Mouse (Mus musculus): ENCODE data around the gene Cntd1.

- TF ChIP-seq POLR2A (IDR thresholded peaks at IDR 0.05; ENCODE audit: control insufficient read depth, extremely low read depth, insufficient read depth, low read length, poor library complexity) = no peak
- no peak for TF ChIP-seq CTCF (IDR thresholded peaks at IDR 0.05; ENCODE audit: borderline replicate concordance, control insufficient read depth, extremely low read depth, insufficient read depth, low read length, poor library complexity)
These were observed 42.0 kb upstream of the Cntd1 start for GRCm38 (mm10) chr11:101236782-101237181.
